Mouse (Mus musculus) brown adipose tissue, adult 24 weeks (tissue): ENCODE results near the gene A530064D06Rik. TPM values are rescaled to one million over a fixed set of nuclear protein-coding genes. Genes with fewer than 3 reads are reported as not detected.
"Not testable (repeated sequence)": the region's sequence is repeated elsewhere in the genome, so short reads cannot be mapped to it uniquely, and the experiment has no call there.

Experiments used
- H3K27ac ChIP-seq: fragments of 200-500 bp; replicated peaks from 2 replicates; pipeline ENCODE4 v1.5.1; 2012; ENCODE audit warnings: low read depth, mild to moderate bottlenecking, low read length
- H3K4me1 ChIP-seq: fragments of 200-500 bp; 2 replicates; pipeline ENCODE4 v1.6.1; 2012; ENCODE audit warnings: low read length, mixed read lengths; ENCODE audit not compliant: control insufficient read depth, insufficient read depth, insufficient read length
- H3K4me3 ChIP-seq: fragments of 200-500 bp; 2 replicates; pipeline ENCODE4 v1.5.1; 2012; ENCODE audit warnings: low read depth, mild to moderate bottlenecking, low read length, moderate library complexity; ENCODE audit not compliant: insufficient read depth
- polyA plus RNA-seq: library from polyadenylated mRNA; stranded (reverse); fragments of >200 nt; gene quantifications from 2 replicates; pipeline ENCODE4 v1.2.4, GENCODE M21; 2012; ENCODE audit not compliant: missing spikeins, insufficient read depth, insufficient read length

Gene A530064D06Rik
- not detected in 2 replicates for polyA plus RNA-seq

- H3K4me1 ChIP-seq, H3K27ac ChIP-seq, H3K4me3 ChIP-seq: not testable (repeated sequence)
Measured at GRCm38 (mm10) chr17:48167103-48167502, at the start of gene A530064D06Rik. A530064D06Rik (minus strand) TSS chr17:48167275.

- Histone ChIP-seq H3K4me1 (no peaks in the 10 kb centered on the region), H3K27ac (no peak overlapping the region), H3K4me3 (no peak overlapping the region)
Measured at GRCm38 (mm10) chr17:48215429-48215828, 48.4 kb upstream of the A530064D06Rik start.

- no peak overlapping the region for H3K27ac ChIP-seq
- no peaks in the 10 kb centered on the region for H3K4me1 ChIP-seq
- H3K4me3 ChIP-seq, result no peak overlapping the region
Measured at GRCm38 (mm10) chr17:48213511-48213910, 46.4 kb upstream of the A530064D06Rik start.

- Histone ChIP-seq H3K27ac (no peak overlapping the region), H3K4me3 (no peak overlapping the region), H3K4me1 (no peaks in the 10 kb centered on the region)
Measured at GRCm38 (mm10) chr17:48212596-48212995, 45.5 kb upstream of the A530064D06Rik start.

GRCm38 (mm10) chr17:48203086-48203485 lies 36.0 kb upstream of the A530064D06Rik start:
- no peak overlapping the region for H3K27ac ChIP-seq
- no peak overlapping the region for H3K4me3 ChIP-seq
- no peaks in the 10 kb centered on the region for H3K4me1 ChIP-seq

- H3K4me3 ChIP-seq, result no peak overlapping the region
- H3K4me1 ChIP-seq, result no peaks in the 10 kb centered on the region
- H3K27ac ChIP-seq, result no peak overlapping the region
Measured at GRCm38 (mm10) chr17:48192366-48192765, 25.3 kb upstream of the A530064D06Rik start.

- Histone ChIP-seq H3K4me1 (no peaks in the 10 kb centered on the region), H3K27ac (no peak overlapping the region), H3K4me3 (no peak overlapping the region)
Measured at GRCm38 (mm10) chr17:48185252-48185651, 18.2 kb upstream of the A530064D06Rik start.

- no peaks in the 10 kb centered on the region for H3K4me1 ChIP-seq
- no peak overlapping the region for H3K27ac ChIP-seq
- no peak overlapping the region for H3K4me3 ChIP-seq
Measured at GRCm38 (mm10) chr17:48157382-48158076, 9.5 kb downstream of the A530064D06Rik start.

- Histone ChIP-seq H3K4me1 (no peaks in the 10 kb centered on the region), H3K27ac (no peak within 1 kb of the TSS), H3K4me3 (no peak within 1 kb of the TSS)
Measured at GRCm38 (mm10) chr17:48146120-48146519, 21.0 kb downstream of the A530064D06Rik start, which contains the start of gene 9830107B12Rik. 9830107B12Rik (minus strand) TSS chr17:48146268.

- H3K4me1 ChIP-seq, result no peaks in the 10 kb centered on the region
- no peak overlapping the region for H3K4me3 ChIP-seq
- H3K27ac ChIP-seq, result no peak overlapping the region
Measured at GRCm38 (mm10) chr17:48132810-48133209, 34.3 kb downstream of the A530064D06Rik start.

- no peak overlapping the region for H3K4me3 ChIP-seq
- H3K27ac ChIP-seq, result no peak overlapping the region
Measured at GRCm38 (mm10) chr17:48120456-48120855, 46.6 kb downstream of the A530064D06Rik start.

GRCm38 (mm10) chr17:48119656-48120055 lies 47.4 kb downstream of the A530064D06Rik start:
- Histone ChIP-seq H3K4me3 (no peak overlapping the region), H3K4me1 (no peaks in the 10 kb centered on the region), H3K27ac (no peak overlapping the region)

More at GRCm38 (mm10) chr17:48120456-48120855, 46.6 kb downstream of the A530064D06Rik start:
- H3K4me1 ChIP-seq, result no peaks in the 10 kb centered on the region

GRCm38 (mm10) chr17:48118570-48118969 lies 48.5 kb downstream of the A530064D06Rik start:
- no peaks in the 10 kb centered on the region for H3K4me1 ChIP-seq
- no peak overlapping the region for H3K4me3 ChIP-seq
- no peak overlapping the region for H3K27ac ChIP-seq

- no peak overlapping the region for H3K27ac ChIP-seq
- H3K4me3 ChIP-seq, result no peak overlapping the region
- no peaks in the 10 kb centered on the region for H3K4me1 ChIP-seq
Measured at GRCm38 (mm10) chr17:48110547-48111287, 56.4 kb downstream of the A530064D06Rik start.

GRCm38 (mm10) chr17:48108520-48108919 lies 58.6 kb downstream of the A530064D06Rik start:
- H3K4me1 ChIP-seq, result no peaks in the 10 kb centered on the region
- H3K4me3 ChIP-seq, result no peak overlapping the region
- no peak overlapping the region for H3K27ac ChIP-seq
